Mouse (Mus musculus) kidney, adult 2 months (tissue): Measurements from ENCODE around the gene Nup54.

ENCODE experiments used
- CTCF ChIP-seq: fragments of 200-500 bp; conservative IDR thresholded peaks from 2 replicates; pipeline ENCODE4 v1.5.1; 2011; ENCODE audit warnings: low read depth, mild to moderate bottlenecking, control low read depth, low read length, moderate library complexity, mixed read lengths; ENCODE audit not compliant: insufficient read depth, insufficient read length
- POLR2A ChIP-seq: fragments of 200-500 bp; IDR thresholded peaks from one replicate; pipeline ENCODE4 v1.6.1; 2011; ENCODE audit warnings: low read depth, low read length, control low read depth

DNA sequence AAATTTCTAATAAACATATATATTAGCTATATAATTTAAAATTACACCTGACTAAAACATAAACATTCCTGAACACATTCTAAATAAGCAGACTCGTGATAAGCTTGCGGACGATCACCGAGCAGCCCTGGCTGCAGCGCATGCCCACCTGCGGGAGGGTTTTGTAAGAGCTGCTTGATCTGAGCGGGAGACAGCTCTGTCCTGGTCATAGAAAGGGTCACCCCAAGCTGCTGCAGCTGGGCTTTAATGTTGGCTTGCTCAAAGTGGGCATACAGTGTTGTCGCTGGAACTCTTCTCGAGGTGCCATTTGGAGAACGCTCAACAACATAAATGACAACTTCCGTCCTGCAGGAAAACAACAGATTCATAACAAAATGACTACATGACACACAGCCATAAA, 10.9 kb downstream of the Nup54 start:
- no peak for TF ChIP-seq CTCF
- no peak for TF ChIP-seq POLR2A
